Mouse (Mus musculus) liver, embryonic 13.5 days (tissue): ENCODE results near the gene Crlf2. TPM values are rescaled to one million over a fixed set of nuclear protein-coding genes. Genes with fewer than 3 reads are reported as not detected.

Experiments
- ATAC-seq: fragments of 200-750 bp; cut with Nextera tagmentation; 2 replicates; pipeline ENCODE4 v1.8.0; 2017; ENCODE audit warnings: low read depth, mild to moderate bottlenecking, moderate number of reproducible peaks, moderate library complexity
- DNase-seq: peaks from one replicate; pipeline ENCODE4 v3.0.0; 2022
- H3K27ac ChIP-seq: fragments of 300-500 bp; sonication (generic); 2 replicates; pipeline ENCODE4 v1.5.1; 2015; ENCODE audit warnings: moderate library complexity, mild to moderate bottlenecking, inconsistent platforms
- H3K27me3 ChIP-seq: fragments of 300-500 bp; sonication (generic); 2 replicates; pipeline ENCODE4 v1.6.1; 2015; ENCODE audit warnings: mild to moderate bottlenecking, inconsistent platforms
- H3K36me3 ChIP-seq: fragments of 300-500 bp; sonication (generic); 2 replicates; pipeline ENCODE4 v1.6.1; 2015; ENCODE audit warnings: mild to moderate bottlenecking, inconsistent platforms
- H3K4me1 ChIP-seq: fragments of 300-500 bp; sonication (generic); replicated peaks from 2 replicates; pipeline ENCODE4 v1.6.1; 2015; ENCODE audit warnings: inconsistent platforms
- H3K4me2 ChIP-seq: fragments of 300-500 bp; sonication (generic); 2 replicates; pipeline ENCODE4 v1.6.1; 2015; ENCODE audit warnings: inconsistent platforms, mild to moderate bottlenecking, moderate library complexity
- H3K4me3 ChIP-seq: fragments of 300-500 bp; sonication (generic); replicated peaks from 2 replicates; pipeline ENCODE4 v1.5.1; 2015; ENCODE audit warnings: mild to moderate bottlenecking, inconsistent platforms
- H3K9ac ChIP-seq: fragments of 300-500 bp; sonication (generic); 2 replicates; pipeline ENCODE4 v1.6.1; 2015; ENCODE audit warnings: mild to moderate bottlenecking, inconsistent platforms
- H3K9me3 ChIP-seq: fragments of 300-500 bp; sonication (generic); replicated peaks from 2 replicates; pipeline ENCODE4 v1.6.1; 2016; ENCODE audit warnings: inconsistent platforms
- WGBS: fragments of 180-500 bp; shearing (Covaris S2); methylation state at CpG from one replicate; pipeline ENCODE4 v1.1.7; 2015; ENCODE audit not compliant: insufficient replicate concordance; 5-methylcytosine and 5-hydroxymethylcytosine counted together
- polyA plus RNA-seq: library from polyadenylated mRNA; unstranded; fragments of >200 nt; fragmentation: Nextera tagmentation; extraction: Ambion mirVana; gene quantifications from 2 replicates; pipeline ENCODE4 v1.2.1, GENCODE M21; 2015

Crlf2 gene
- polyA plus RNA-seq, 1 experiment from 2014 or later, result 5.3 TPM

GRCm38 (mm10) chr5:109509679-109510078, 49.1 kb downstream of the Crlf2 start:
- no peak for DNase-seq
- no peaks in the 10 kb centered on the region for H3K9me3 ChIP-seq
- no peaks in the 10 kb centered on the region for H3K27me3 ChIP-seq
- H3K4me3 ChIP-seq, result no peak overlapping the region
- no peaks in the 10 kb centered on the region for H3K4me1 ChIP-seq
- no peaks in the 10 kb centered on the region for H3K36me3 ChIP-seq
- H3K27ac ChIP-seq, result no peak overlapping the region
- H3K4me2 ChIP-seq, result no peak overlapping the region
- H3K9ac ChIP-seq, result no peak overlapping the region
- no peak for ATAC-seq

- WGBS, result 0% methylated on average over 1 of the region's 1 CpGs
- Histone ChIP-seq H3K36me3 (no peaks in the 10 kb centered on the region), H3K27me3 (no peaks in the 10 kb centered on the region), H3K27ac (no peak overlapping the region), H3K4me1 (no peaks in the 10 kb centered on the region), H3K4me2 (no peak overlapping the region), H3K9ac (no peak overlapping the region), H3K9me3 (no peaks in the 10 kb centered on the region), H3K4me3 (no peak overlapping the region)
- DNase-seq (no peak), ATAC-seq (no peak)
These were observed 52.1 kb downstream of the Crlf2 start for GRCm38 (mm10) chr5:109506729-109507128.

Other genes starting within 250 kb of the Crlf2 start
- not detected in 2 replicates for gene Vmn2r16, start 228.8 kb downstream of the Crlf2 start, polyA plus RNA-seq
- not detected in 2 replicates for gene Vmn2r17, start 139.3 kb downstream of the Crlf2 start, polyA plus RNA-seq
- 0.63 and 0.72 TPM in 2 replicates for gene 5430403G16Rik, start 132.0 kb upstream of the Crlf2 start, polyA plus RNA-seq
- gene 4930522L14Rik, start 192.9 kb upstream of the Crlf2 start, polyA plus RNA-seq, result 4.5 and 5.1 TPM in 2 replicates